Mouse (Mus musculus) adrenal gland (tissue): ENCODE measurements around the gene Dusp9.

Experiments
- intact Hi-C: fragments of 180-260 bp; cut with DNase I; formaldehyde crosslinking; loops from one replicate; pipeline ENCODE4 v1.15.1; 2025

The Dusp9 gene

DNA sequence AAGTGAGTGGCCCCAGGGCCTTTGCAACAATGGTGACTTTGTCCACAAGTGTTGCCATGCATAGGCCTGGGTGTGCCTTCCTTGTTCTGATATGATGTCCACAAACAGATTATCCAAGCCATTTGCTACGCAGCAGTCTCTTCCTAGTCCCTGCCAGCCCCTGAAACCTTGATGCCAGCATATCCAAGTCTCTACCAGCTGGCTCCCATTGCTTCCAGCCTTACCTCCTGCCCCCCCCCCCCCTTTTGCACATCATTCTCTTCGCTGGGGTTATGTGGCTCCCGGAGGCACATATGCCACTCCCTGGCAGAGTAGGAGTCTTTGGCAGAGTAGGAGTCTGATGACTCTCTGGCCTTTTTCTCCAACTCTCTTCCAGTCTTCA, 21.1 kb downstream of the Dusp9 start:
- intact Hi-C loops = no loop called here

DNA sequence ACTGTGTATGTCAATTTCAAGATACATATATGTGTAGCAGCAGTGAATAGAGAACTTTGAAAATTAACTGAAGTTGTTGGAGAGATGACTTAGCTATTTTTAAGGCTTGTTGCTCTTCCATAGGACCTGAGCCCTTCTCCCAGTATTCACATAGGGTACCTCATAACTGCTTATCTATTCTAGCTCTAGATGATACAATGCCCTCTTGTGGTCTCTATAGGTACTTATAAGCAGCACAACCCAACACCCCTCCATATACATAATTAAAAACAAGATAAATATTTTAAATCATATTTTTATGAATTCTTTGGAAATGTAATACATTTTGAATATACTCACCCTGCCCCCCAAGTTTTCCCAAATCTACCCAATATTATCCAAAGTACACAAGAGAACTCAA, 23.9 kb downstream of the Dusp9 start:
- intact Hi-C loops = no loop called here

DNA sequence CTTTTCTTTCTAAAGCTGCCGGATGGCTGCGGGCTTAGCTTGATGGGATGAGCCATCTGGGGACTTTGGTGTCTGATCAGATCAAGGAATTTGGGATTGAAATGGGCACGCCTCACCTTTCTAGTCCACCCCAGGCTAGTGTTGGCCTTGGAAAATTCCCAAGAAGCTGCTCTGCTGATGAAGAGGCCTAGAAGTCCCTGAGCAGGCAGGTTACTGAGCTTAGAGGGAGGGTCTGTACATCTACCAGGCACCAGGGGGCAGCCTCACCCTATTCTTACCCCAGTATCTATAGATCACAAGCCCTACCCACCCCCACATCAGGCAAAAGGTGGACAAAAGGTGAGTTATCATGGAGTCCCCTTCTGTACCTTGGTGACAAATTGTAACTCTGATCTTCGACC, 32.8 kb downstream of the Dusp9 start:
- intact Hi-C loops = no loop called here

DNA sequence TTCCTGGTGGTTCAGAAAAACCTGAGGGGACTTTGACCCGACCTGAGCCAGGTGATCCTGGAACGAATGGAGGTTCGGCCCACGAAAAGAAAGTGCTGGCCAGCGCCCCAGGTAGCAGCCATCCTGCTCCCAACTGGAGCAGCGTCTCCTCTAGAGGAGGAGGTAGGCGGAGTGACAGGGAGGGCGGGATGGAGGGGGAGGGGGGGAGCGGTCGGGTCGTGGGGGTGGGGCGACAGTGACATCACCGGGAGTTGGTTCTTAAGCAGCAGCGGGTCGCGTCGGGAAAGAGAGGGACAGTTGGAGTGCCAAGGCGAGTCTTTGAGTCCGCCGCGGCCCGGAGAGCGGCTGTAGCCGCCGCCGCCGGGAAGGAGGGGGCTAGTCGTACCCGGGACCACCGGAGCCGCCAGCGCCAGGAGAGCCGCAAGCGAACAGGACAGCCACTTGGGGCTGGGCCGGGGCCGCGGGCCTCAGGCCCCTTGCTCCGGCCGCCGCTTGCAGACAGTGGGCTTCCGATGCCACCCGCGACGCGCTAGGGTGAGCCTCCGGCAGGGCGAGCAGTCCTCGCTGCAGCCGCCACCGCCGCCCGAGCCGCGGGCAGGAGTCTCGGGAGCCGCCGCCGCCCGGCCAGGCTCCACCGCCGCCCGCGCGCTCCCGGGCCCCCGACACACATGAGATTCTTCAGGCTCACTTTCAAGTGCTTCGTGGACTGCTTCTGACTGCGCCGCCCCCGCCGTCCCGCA, 33.8 kb downstream of the Dusp9 start, which contains the start of gene Slc6a8:
Gene Slc6a8, plus strand, starts transcription at position 272 of the 740 bp plus-strand sequence.
- intact Hi-C loops = no loop called here

DNA sequence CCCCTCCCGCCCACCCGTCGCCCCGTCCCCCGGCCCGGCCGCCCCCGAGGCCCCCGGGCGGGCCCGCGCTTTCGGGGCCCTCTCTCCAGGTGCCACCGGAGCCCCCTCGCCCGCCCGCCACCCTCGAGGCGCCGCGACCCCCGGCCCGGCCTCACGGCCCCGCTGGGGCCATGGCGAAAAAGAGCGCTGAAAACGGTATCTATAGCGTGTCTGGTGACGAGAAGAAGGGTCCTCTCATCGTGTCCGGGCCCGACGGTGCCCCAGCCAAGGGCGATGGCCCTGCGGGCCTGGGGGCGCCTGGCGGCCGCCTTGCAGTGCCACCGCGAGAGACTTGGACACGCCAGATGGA, 34.4 kb downstream of the Dusp9 start:
- intact Hi-C loops = no loop called here

DNA sequence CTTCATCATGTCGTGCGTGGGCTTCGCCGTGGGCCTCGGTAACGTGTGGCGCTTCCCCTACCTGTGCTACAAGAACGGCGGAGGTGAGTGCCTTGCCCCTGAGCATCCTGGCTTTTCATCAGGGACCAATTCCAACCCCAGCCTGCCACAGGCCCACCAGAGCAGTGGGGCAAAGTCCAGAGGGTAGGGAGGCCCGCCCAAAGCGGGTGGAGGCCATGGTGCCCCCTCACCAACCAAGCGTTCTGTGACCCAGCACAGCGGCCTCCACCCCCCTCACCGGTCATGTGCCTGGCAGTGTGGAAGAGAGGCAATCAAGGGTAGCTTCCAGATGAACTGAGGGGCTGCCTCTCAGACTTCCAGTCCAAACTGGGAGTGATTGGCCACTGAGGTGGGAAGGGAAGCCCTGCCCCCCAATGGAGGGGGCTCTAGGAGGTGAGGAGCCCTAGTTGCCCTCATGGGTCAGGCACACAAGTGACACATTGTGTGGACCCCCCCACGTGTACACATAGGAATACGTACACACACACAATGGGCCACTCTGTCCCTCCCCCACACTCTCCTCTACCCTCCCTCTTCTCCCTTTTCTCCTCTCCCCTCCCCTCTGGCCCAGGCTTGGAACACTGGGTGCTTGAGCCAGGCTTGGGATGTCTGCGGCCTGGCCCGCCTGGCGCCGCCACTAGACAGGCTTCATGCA, 34.9 kb downstream of the Dusp9 start:
- intact Hi-C loops = no loop called here

GRCm38 (mm10) chrX:73675231-73675630, 36.0 kb downstream of the Dusp9 start:
- intact Hi-C loops = no loop called here

DNA sequence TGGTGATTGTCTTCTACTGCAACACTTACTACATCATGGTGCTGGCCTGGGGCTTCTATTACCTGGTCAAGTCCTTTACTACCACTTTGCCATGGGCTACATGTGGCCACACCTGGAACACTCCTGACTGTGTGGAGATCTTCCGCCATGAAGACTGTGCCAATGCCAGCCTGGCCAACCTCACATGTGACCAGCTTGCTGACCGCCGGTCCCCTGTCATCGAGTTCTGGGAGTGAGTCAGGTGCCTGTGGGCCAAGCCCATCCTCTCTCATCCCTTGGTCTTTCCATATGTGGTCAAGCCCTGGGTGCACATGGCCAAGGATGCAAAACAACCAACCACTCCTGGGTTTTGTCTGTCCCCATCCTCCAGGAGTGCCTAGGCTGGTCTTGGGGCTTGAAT, 37.4 kb downstream of the Dusp9 start:
- intact Hi-C loops = no loop called here

DNA sequence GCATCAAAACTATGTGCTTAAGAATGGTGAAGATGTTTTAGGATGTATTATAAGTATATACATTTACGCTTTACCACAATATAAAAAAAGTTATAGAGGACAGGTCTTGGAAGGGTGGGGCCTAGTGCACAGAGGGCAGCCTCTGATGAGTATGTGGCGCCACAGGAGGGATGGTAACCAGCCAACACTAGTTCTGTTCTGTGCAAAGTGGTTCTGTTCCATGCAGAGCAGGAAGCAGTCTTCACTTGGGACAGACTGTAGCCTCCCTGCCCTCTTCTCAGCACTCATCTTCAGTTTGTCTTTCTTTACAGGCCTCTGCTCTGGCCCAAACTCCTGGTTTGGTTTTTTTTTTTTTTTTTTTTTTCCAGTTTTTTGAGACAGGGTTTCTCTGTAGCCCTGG, 44.9 kb downstream of the Dusp9 start:
- intact Hi-C loops = no loop called here

GRCm38 (mm10) chrX:73684978-73685377, 45.8 kb downstream of the Dusp9 start:
- intact Hi-C loops = no loop called here

DNA sequence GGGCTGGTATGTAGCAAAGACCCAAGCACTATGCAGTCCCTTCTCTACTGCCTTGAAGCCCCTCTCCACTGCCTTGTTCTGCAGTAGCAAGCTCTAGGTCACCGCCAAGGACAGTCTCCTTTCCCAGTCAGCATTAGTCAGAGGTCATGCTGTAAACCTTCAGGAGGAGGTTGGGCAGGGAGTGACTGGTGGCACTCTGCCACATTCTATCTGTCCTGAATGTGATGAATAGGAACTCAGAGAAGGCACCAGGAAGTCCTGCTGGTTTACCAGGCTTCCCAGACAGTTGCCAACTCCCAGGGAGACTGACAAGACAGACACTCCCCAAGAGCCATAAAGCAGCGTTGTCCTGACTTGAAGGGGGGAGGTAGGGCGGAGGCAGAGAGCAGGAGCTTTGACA, 46.4 kb downstream of the Dusp9 start:
- intact Hi-C loops = no loop called here

DNA sequence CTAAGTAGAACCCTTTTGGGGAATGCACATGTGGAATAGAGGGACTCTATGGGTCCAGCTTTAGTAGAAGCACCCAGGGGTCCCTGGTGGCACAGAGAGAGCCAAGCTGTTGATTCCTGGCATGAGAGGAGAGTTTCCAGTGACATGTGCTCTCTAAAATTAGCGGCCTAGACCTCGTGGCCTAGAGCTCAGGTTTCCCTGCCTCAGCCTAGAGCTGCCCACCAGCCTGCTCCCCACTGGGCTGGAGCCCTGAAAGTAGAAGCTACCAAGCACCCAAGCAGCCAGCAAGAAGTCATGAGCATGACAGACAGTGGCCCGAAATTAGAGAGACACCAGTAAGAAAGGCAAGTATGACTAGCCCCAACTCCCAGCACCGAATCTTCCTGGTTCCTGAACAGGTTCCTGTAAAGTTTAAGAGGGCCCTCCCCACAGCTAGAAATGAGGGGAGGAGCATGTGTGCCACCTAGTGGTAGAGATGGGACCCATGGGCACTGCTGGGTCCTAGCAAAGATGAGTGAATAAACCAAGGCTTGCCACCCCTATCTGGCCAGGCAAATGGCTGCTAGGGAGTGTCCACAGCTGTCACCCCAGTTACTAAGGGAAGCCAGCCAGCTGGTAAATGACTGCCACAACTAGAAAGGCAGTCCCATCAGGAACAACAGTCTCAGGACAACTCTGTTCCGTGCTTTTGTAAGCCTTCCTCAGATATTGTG, 51.9 kb downstream of the Dusp9 start:
- intact Hi-C loops = no loop called here
